Mouse (Mus musculus) midbrain, embryonic 13.5 days (tissue): ENCODE data around the gene Mcpt1. TPM values are rescaled to one million over a fixed set of nuclear protein-coding genes. Genes with fewer than 3 reads are reported as not detected.

Source experiments
- polyA plus RNA-seq: library from polyadenylated mRNA; unstranded; fragments of >200 nt; fragmentation: Nextera tagmentation; extraction: Ambion mirVana; gene quantifications from 2 replicates; pipeline ENCODE4 v1.2.1, GENCODE M21; 2015

Gene Mcpt1
- polyA plus RNA-seq, 1 experiment from 2014 or later, result not detected

Other genes starting within 250 kb of the Mcpt1 start
- gene Adcy4, start 233.9 kb upstream of the Mcpt1 start, polyA plus RNA-seq, result 4.1 and 4.2 TPM in 2 replicates
- 2.3 and 2.4 TPM in 2 replicates for gene Ripk3, start 229.1 kb upstream of the Mcpt1 start, polyA plus RNA-seq
- 7.9 and 8.8 TPM in 2 replicates for gene Nfatc4, start 194.8 kb upstream of the Mcpt1 start, polyA plus RNA-seq
- 13.4 and 13.5 TPM in 2 replicates for gene Nynrin, start 164.0 kb upstream of the Mcpt1 start, polyA plus RNA-seq
- gene Cbln3, start 133.6 kb upstream of the Mcpt1 start, polyA plus RNA-seq, result 0.23 and 0.26 TPM in 2 replicates
- 10.1 and 11.1 TPM in 2 replicates for gene Khnyn, start 133.0 kb upstream of the Mcpt1 start, polyA plus RNA-seq
- gene Sdr39u1, start 117.7 kb upstream of the Mcpt1 start, polyA plus RNA-seq, result 89.4 and 92.5 TPM in 2 replicates
- not detected in 2 replicates for gene Cma1, start 73.3 kb upstream of the Mcpt1 start, polyA plus RNA-seq
- not detected in 2 replicates for gene Cma2, start 67.0 kb upstream of the Mcpt1 start, polyA plus RNA-seq
- not detected in 2 replicates for gene Mcpt9, start 12.5 kb downstream of the Mcpt1 start, polyA plus RNA-seq
- not detected in 2 replicates for gene Mcpt2, start 24.1 kb downstream of the Mcpt1 start, polyA plus RNA-seq
- not detected in 2 replicates for gene Mcpt4, start 44.3 kb downstream of the Mcpt1 start, polyA plus RNA-seq
- gene Mcpt8, start 67.3 kb downstream of the Mcpt1 start, polyA plus RNA-seq, result not detected in 2 replicates
- not detected in 2 replicates for gene Ctsg, start 84.6 kb downstream of the Mcpt1 start, polyA plus RNA-seq
- not detected in 2 replicates for gene Gzme, start 102.7 kb downstream of the Mcpt1 start, polyA plus RNA-seq
- gene Gzmd, start 114.6 kb downstream of the Mcpt1 start, polyA plus RNA-seq, result not detected in 2 replicates
- gene Gzmg, start 141.6 kb downstream of the Mcpt1 start, polyA plus RNA-seq, result not detected in 2 replicates
- not detected in 2 replicates for gene Gzmn, start 156.6 kb downstream of the Mcpt1 start, polyA plus RNA-seq
- not detected in 2 replicates for gene Gzmf, start 193.4 kb downstream of the Mcpt1 start, polyA plus RNA-seq
- not detected in 2 replicates for gene Gzmc, start 216.7 kb downstream of the Mcpt1 start, polyA plus RNA-seq
- not detected in 2 replicates for gene Gzmb, start 244.3 kb downstream of the Mcpt1 start, polyA plus RNA-seq